Mouse (Mus musculus): ENCODE data around the gene Parp6.

- TF ChIP-seq CTCF (IDR thresholded peaks at IDR 0.05; ENCODE audit: extremely low read depth, insufficient read depth, low read length) (no peak), POLR2A (IDR thresholded peaks at IDR 0.05; ENCODE audit: extremely low read depth, insufficient read depth, low read length) (no peak)
These were observed 56.3 kb downstream of the Parp6 start for GRCm38 (mm10) chr9:59673427-59673826.
